Mouse (Mus musculus): Measurements from ENCODE around the gene Poc1a. TPM values are rescaled to one million over a fixed set of nuclear protein-coding genes. Genes with fewer than 3 reads are reported as not detected.

Poc1a gene
- polyA plus RNA-seq, 1 experiment from 2014 or later, result 27.8 TPM

GRCm38 (mm10) chr9:106368112-106368717 is 87.4 kb downstream of the Poc1a start, which contains the start of gene Dusp7:
Gene Dusp7 (plus strand): TSS chr9:106368632.
- Histone ChIP-seq H3K9ac (peak within 1 kb of the TSS; percentile 91), H3K27ac (ENCODE audit: poor library complexity, severe bottlenecking) (peak within 1 kb of the TSS; percentile 92), H3K4me1 (replicated peaks) (peaks cover 54% of the 10 kb centered on the region), H3K27me3 (replicated peaks) (no peaks in the 10 kb centered on the region), H3K4me2 (peak within 1 kb of the TSS; percentile 94), H3K36me3 (peaks cover 21% of the 10 kb centered on the region), H3K9me3 (replicated peaks) (no peaks in the 10 kb centered on the region), H3K4me3 (peak within 1 kb of the TSS; percentile 80)
- ATAC-seq (ENCODE audit: insufficient number of reproducible peaks, low FRiP score), result peak; percentile 79
- under 1% methylated on average over 57 of the region's 57 CpGs for WGBS

DNA sequence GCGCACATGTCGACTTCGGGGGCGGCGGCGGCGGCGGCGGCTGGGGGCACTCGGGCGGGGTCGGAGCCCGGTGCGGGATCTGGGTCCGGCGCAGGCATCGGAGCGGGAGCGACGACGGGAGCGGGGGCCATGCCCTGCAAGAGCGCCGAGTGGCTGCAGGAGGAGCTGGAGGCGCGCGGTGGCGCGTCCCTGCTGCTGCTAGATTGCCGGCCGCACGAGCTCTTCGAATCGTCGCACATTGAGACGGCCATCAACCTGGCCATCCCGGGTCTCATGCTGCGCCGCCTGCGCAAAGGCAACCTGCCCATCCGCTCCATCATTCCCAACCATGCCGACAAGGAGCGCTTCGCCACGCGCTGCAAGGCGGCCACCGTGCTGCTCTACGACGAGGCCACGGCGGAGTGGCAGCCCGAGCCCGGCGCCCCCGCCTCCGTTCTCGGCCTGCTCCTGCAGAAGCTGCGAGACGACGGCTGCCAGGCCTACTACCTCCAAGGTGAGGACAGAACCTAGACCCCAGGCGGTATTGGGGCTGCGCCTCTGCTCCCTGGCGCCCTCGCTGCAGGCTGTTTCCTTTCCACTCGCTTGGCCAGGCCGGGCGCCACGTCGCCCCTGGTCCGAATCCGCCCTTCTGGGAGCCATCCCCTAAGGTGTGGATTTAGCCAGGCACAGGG is 88.1 kb downstream of the Poc1a start:
- Histone ChIP-seq H3K27ac (ENCODE audit: poor library complexity, severe bottlenecking) (peak overlapping the region; percentile 92), H3K9ac (peak overlapping the region; percentile 91), H3K36me3 (peaks cover 29% of the 10 kb centered on the region), H3K9me3 (replicated peaks) (no peaks in the 10 kb centered on the region), H3K4me3 (peak overlapping the region; percentile 80), H3K4me2 (peak overlapping the region; percentile 94), H3K27me3 (replicated peaks) (no peaks in the 10 kb centered on the region), H3K4me1 (replicated peaks) (peaks cover 57% of the 10 kb centered on the region)
- under 1% methylated on average over 72 of the region's 72 CpGs for WGBS
- 0 out of 2 replicates have a peak, but pooled peaks have one; percentile 5 for ATAC-seq (ENCODE audit: insufficient number of reproducible peaks, low FRiP score)

DNA sequence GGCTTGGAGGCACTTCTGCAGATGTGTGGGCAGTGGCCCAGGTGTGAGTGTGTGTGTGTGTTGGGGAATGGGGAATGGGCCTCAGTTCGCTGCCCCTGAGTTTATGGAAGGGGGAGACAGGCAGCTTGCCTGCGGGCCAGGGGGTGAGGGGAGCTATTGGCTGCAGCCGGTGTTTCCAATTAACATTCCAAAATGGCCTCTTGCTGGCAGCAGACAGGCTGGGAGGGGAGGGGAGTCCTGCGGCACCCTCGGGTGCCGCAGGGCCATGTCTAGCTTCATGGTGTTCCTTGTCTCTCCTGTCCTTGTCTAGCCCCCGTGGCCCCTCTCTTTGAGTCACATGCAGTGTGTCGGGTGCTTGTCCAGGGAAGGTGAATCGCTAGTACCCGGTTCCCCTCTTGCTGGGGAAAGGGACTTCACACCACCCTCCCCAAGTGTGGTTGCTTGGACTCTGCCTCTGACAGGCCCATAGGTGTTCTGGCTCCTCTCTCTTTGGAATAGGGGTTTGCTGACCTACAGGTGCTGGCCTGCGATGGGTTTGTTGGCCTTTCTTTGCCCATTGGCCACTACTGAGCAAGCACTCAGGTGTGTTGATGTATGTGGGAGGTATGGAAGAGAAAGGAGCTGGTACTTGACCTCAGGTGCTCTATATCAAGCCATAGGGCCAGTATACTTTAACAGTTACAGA is 89.1 kb downstream of the Poc1a start:
- WGBS, result 8% methylated on average over 11 of the region's 11 CpGs

DNA sequence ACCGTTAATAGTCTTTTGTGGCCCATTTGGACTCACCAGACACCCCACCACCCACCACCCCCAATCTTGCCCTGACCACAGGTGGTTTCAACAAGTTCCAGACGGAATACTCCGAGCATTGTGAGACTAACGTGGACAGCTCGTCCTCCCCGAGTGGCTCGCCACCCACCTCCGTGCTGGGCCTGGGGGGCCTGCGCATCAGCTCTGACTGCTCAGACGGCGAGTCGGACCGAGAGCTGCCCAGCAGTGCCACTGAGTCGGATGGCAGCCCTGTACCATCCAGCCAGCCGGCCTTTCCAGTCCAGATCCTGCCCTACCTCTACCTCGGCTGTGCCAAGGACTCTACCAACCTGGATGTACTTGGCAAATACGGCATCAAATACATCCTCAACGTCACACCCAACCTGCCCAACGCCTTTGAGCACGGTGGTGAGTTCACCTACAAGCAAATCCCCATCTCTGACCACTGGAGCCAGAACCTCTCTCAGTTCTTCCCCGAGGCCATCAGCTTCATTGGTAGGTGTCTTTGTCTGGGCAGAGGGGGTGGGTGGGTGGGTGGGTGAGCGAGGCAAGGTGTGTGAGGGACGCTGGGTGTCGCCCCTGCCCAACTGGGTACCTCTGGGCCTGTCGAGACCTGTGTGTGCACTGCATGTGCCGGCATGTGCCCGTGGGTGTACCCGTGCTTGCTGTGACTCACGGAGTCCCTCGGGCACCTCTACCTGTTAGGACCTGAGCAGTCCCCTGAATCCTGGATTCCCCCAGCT is 89.9 kb downstream of the Poc1a start:
- Histone ChIP-seq H3K4me1 (replicated peaks) (peaks cover 52% of the 10 kb centered on the region), H3K27me3 (replicated peaks) (no peaks in the 10 kb centered on the region), H3K4me3 (peak overlapping the region; percentile 80), H3K27ac (ENCODE audit: poor library complexity, severe bottlenecking) (peak overlapping the region; percentile 49; the same call in 1 of the 2 replicates), H3K9me3 (replicated peaks) (no peaks in the 10 kb centered on the region), H3K4me2 (peak overlapping the region; percentile 94), H3K9ac (peak overlapping the region; percentile 91), H3K36me3 (peaks cover 40% of the 10 kb centered on the region)
- ATAC-seq (ENCODE audit: insufficient number of reproducible peaks, low FRiP score), result no peak
- 84% methylated on average over 30 of the region's 30 CpGs for WGBS

More for the DNA sequence above, 89.1 kb downstream of the Poc1a start:
- peaks cover 56% of the 10 kb centered on the region for H3K4me1 ChIP-seq (replicated peaks)
- ATAC-seq (ENCODE audit: insufficient number of reproducible peaks, low FRiP score), result no peak
- no peaks in the 10 kb centered on the region for H3K27me3 ChIP-seq (replicated peaks)
- H3K9me3 ChIP-seq (replicated peaks), result no peaks in the 10 kb centered on the region
- peak overlapping the region; percentile 80 for H3K4me3 ChIP-seq
- H3K27ac ChIP-seq (ENCODE audit: poor library complexity, severe bottlenecking), result peak overlapping the region; percentile 92
- peak overlapping the region; percentile 91 for H3K9ac ChIP-seq
- peak overlapping the region; percentile 94 for H3K4me2 ChIP-seq
- H3K36me3 ChIP-seq, result peaks cover 36% of the 10 kb centered on the region

DNA sequence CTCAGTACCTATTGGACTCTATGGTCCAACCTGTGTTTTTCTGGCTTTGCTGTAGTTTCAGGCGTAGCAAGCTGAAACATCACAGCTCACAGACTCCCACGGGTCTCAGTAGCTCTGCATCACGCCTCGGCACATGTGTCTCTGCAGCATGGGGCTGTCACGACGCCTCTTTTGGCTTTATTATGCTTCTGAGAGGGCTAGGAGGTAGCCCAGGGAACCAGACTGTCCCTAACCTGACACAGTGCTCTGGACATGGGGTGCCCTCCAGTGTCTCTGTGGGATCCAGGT is 90.5 kb downstream of the Poc1a start:
- H3K4me3 ChIP-seq, result peak overlapping the region; percentile 80; the same call in 1 of the 2 replicates
- H3K27me3 ChIP-seq (replicated peaks), result no peaks in the 10 kb centered on the region
- 61% methylated on average over 6 of the region's 6 CpGs for WGBS
- H3K36me3 ChIP-seq, result peaks cover 41% of the 10 kb centered on the region
- H3K9ac ChIP-seq, result peak overlapping the region; percentile 59
- ATAC-seq (ENCODE audit: insufficient number of reproducible peaks, low FRiP score), result no peak
- H3K9me3 ChIP-seq (replicated peaks), result no peaks in the 10 kb centered on the region
- H3K4me2 ChIP-seq, result peak overlapping the region; percentile 94
- peak overlapping the region; percentile 49 for H3K27ac ChIP-seq (ENCODE audit: poor library complexity, severe bottlenecking)
- H3K4me1 ChIP-seq (replicated peaks), result peaks cover 47% of the 10 kb centered on the region

DNA sequence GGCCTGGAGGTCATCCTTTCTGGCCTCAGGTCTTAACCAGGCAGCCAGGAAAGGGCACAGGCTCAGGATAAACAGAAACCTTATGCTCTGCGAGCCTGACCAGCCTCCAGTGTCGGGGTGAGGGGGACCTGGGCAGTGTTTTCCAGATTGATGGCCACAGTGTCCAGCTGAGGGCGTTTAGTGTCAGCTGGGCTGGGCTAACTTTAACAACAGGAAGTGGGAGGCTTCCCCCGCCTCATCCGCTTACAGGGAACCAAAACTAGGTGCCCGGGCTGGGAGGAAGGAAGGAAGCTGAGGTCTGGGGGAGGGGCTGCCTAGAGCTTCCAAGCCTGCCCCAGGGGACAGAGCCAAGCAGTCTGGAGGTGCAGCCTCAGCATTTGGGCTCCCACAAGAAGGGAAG is 90.9 kb downstream of the Poc1a start:
- Histone ChIP-seq H3K27me3 (replicated peaks) (no peaks in the 10 kb centered on the region), H3K9me3 (replicated peaks) (no peaks in the 10 kb centered on the region), H3K4me1 (replicated peaks) (peaks cover 43% of the 10 kb centered on the region), H3K4me2 (peak overlapping the region; percentile 94), H3K9ac (peak overlapping the region; percentile 59), H3K4me3 (0 out of 2 replicates have a peak overlapping the region, but pooled peaks have one; percentile 80), H3K36me3 (peaks cover 41% of the 10 kb centered on the region), H3K27ac (ENCODE audit: poor library complexity, severe bottlenecking) (peak overlapping the region; percentile 49)
- no peak for ATAC-seq (ENCODE audit: insufficient number of reproducible peaks, low FRiP score)
- WGBS, result 10% methylated on average over 6 of the region's 6 CpGs

- Histone ChIP-seq H3K27ac (ENCODE audit: poor library complexity, severe bottlenecking) (peak overlapping the region; percentile 49; the same call in 1 of the 2 replicates), H3K4me2 (peak overlapping the region; percentile 94), H3K9ac (peak overlapping the region; percentile 59; the same call in 1 of the 2 replicates), H3K4me3 (0 out of 2 replicates have a peak overlapping the region, but pooled peaks have one; percentile 80), H3K27me3 (replicated peaks) (no peaks in the 10 kb centered on the region), H3K9me3 (replicated peaks) (no peaks in the 10 kb centered on the region), H3K36me3 (peaks cover 51% of the 10 kb centered on the region), H3K4me1 (replicated peaks) (peaks cover 38% of the 10 kb centered on the region)
- ATAC-seq (ENCODE audit: insufficient number of reproducible peaks, low FRiP score), result no peak
- WGBS, result 88% methylated on average over 11 of the region's 11 CpGs
Measured at GRCm38 (mm10) chr9:106372431-106373412, 91.9 kb downstream of the Poc1a start.

DNA sequence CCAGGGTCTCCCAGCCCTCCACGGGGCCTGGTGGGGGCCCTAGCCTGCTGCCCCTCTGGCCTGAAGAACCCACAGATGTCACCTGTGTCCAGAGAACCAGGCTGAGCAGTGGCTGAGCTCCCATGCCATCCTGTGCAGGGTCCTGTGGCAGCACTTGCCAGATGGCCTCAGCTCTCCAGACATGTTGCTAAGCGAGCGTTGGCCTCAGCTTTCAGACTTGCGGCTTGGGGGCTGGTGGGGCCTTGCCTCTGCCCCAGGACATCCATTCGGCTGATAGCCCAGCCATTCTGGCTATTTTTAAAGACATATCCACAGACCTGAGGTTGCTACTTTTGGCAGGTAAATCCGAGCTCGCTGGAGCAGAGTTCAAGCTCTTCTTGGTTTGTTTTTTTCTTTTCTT is 93.1 kb downstream of the Poc1a start:
- no peak for ATAC-seq (ENCODE audit: insufficient number of reproducible peaks, low FRiP score)
- WGBS, result 77% methylated on average over 7 of the region's 7 CpGs

GRCm38 (mm10) chr9:106377247-106377646 is 96.4 kb downstream of the Poc1a start:
- no peak for ATAC-seq (ENCODE audit: insufficient number of reproducible peaks, low FRiP score)
- H3K4me1 ChIP-seq (replicated peaks), result peaks cover 19% of the 10 kb centered on the region
- WGBS, result 81% methylated on average over 8 of the region's 8 CpGs
- no peak overlapping the region for H3K4me2 ChIP-seq
- H3K9ac ChIP-seq, result no peak overlapping the region
- no peak overlapping the region for H3K27ac ChIP-seq (ENCODE audit: poor library complexity, severe bottlenecking)
- H3K27me3 ChIP-seq (replicated peaks), result no peaks in the 10 kb centered on the region
- H3K4me3 ChIP-seq, result no peak overlapping the region
- no peaks in the 10 kb centered on the region for H3K9me3 ChIP-seq (replicated peaks)
- H3K36me3 ChIP-seq, result peaks cover 45% of the 10 kb centered on the region

More for the DNA sequence above, 93.1 kb downstream of the Poc1a start:
- H3K4me3 ChIP-seq, result no peak overlapping the region
- no peak overlapping the region for H3K4me2 ChIP-seq
- H3K27ac ChIP-seq (ENCODE audit: poor library complexity, severe bottlenecking), result no peak overlapping the region
- no peak overlapping the region; the same call in 1 of the 2 replicates for H3K9ac ChIP-seq
- H3K9me3 ChIP-seq (replicated peaks), result no peaks in the 10 kb centered on the region
- H3K27me3 ChIP-seq (replicated peaks), result no peaks in the 10 kb centered on the region
- peaks cover 57% of the 10 kb centered on the region for H3K36me3 ChIP-seq
- peaks cover 42% of the 10 kb centered on the region for H3K4me1 ChIP-seq (replicated peaks)

DNA sequence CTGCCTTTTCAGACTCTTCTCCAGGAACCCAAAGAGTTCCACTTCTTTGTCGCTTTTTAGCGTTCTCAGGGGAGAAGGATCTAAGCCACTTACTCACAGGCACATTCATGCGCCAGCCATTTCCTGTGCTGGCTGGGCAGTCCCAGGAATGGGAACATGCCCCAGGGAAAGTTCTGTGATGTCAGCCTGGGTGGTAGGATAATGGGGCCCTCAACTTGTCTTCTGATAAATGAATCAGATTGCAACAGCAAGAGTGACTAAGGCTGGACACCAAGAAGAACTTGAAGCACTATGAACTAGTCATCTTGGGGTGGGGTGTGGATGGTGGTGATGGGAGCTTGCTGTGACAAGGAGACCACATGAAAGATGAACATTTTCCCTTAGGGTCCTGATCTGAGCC is 97.2 kb downstream of the Poc1a start:
- Histone ChIP-seq H3K9me3 (replicated peaks) (no peaks in the 10 kb centered on the region), H3K9ac (no peak overlapping the region), H3K27ac (ENCODE audit: poor library complexity, severe bottlenecking) (no peak overlapping the region), H3K27me3 (replicated peaks) (no peaks in the 10 kb centered on the region), H3K36me3 (peaks cover 37% of the 10 kb centered on the region), H3K4me1 (replicated peaks) (peaks cover 12% of the 10 kb centered on the region), H3K4me3 (no peak overlapping the region), H3K4me2 (no peak overlapping the region)
- no peak for ATAC-seq (ENCODE audit: insufficient number of reproducible peaks, low FRiP score)
- WGBS, result 64% methylated on average over 3 of the region's 3 CpGs

Data from heart, embryonic 12.5 days (tissue).